Mouse (Mus musculus): ENCODE data around the gene Tmx2.

DNA sequence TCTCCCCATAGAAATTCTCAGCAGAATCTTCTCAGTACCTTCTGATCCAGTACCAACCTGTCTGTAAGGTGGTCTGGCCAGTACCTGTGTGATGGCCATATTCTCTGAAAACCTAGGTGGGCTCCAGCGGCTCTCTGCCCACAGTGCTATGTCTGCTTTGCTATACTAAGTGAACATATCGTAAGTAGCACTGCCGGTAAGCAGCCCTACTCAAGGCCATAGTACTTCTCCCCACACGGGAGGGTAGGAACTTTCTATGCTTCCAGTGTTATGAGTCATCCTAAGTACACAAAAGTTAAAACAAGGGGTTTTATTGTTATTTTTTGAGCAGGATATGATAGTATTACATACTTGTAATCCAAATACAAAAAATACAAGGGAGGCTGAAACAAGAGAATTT is 44.9 kb downstream of the Tmx2 start:
- TF ChIP-seq CTCF (IDR thresholded peaks at IDR 0.05; ENCODE audit: control insufficient read depth, insufficient read depth, insufficient replicate concordance, low read depth, low read length) (no peak), POLR2A (IDR thresholded peaks at IDR 0.05; ENCODE audit: control insufficient read depth, low read depth, low read length) (no peak)

Measured in testis, adult 2 months (tissue).